Mouse (Mus musculus): ENCODE results near the gene Shkbp1. TPM values are rescaled to one million over a fixed set of nuclear protein-coding genes. Genes with fewer than 3 reads are reported as not detected.

Gene Shkbp1
- 46.5 and 50.9 TPM in 2 replicates for polyA plus RNA-seq (2014; fragmentation: Nextera tagmentation; extraction: Ambion mirVana)

- DNase-seq (ENCODE audit: low spot score) (peak; percentile 89), ATAC-seq (ENCODE audit: insufficient number of reproducible peaks, low FRiP score, low TSS enrichment, low read depth) (peak; percentile 86)
- under 1% methylated on average over 34 of the region's 34 CpGs for WGBS
- Histone ChIP-seq H3K27ac (replicated peaks; ENCODE audit: low read depth, low read length) (no peak within 1 kb of the TSS), H3K36me3 (ENCODE audit: control insufficient read depth, insufficient read depth, low read length) (no peaks in the 10 kb centered on the region; the same call in 1 of the 2 replicates), H3K9me3 (ENCODE audit: control insufficient read depth, low read length) (no peaks in the 10 kb centered on the region), H3K27me3 (ENCODE audit: control insufficient read depth, insufficient read depth, low read length) (peaks cover 9% of the 10 kb centered on the region), H3K4me1 (ENCODE audit: control insufficient read depth, insufficient read depth, low read length) (0 out of 2 replicates have a peak, but pooled peaks cover 7% of the 10 kb centered on the region), H3K4me2 (ENCODE audit: low read depth, severe bottlenecking) (peak within 1 kb of the TSS; percentile 49), H3K4me3 (ENCODE audit: low read depth, low read length) (peak within 1 kb of the TSS; percentile 54), H3K9ac (ENCODE audit: low read length) (peak within 1 kb of the TSS; percentile 46)
These were observed at the start of gene Shkbp1 for GRCm38 (mm10) chr7:27355745-27356240. Shkbp1 (minus strand) TSS chr7:27356019.

GRCm38 (mm10) chr7:27404203-27404942 lies 48.6 kb upstream of the Shkbp1 start:
- WGBS: 5% methylated on average over 78 of the region's 81 CpGs
- no peak overlapping the region for H3K9ac ChIP-seq (ENCODE audit: low read length)
- no peak overlapping the region for H3K27ac ChIP-seq (replicated peaks; ENCODE audit: low read depth, low read length)
- ATAC-seq (ENCODE audit: insufficient number of reproducible peaks, low FRiP score, low TSS enrichment, low read depth) (no peak), DNase-seq (ENCODE audit: low spot score) (peak; percentile 34)
- H3K9me3 ChIP-seq (ENCODE audit: control insufficient read depth, low read length): peaks cover 6% of the 10 kb centered on the region; the same call in 1 of the 2 replicates
- peak overlapping the region; percentile 16 for H3K4me3 ChIP-seq (ENCODE audit: low read depth, low read length)
- peaks cover 6% of the 10 kb centered on the region; the same call in 1 of the 2 replicates for H3K4me1 ChIP-seq (ENCODE audit: control insufficient read depth, insufficient read depth, low read length)
- no peaks in the 10 kb centered on the region for H3K36me3 ChIP-seq (ENCODE audit: control insufficient read depth, insufficient read depth, low read length)
- peak overlapping the region; percentile 17; the same call in 1 of the 2 replicates for H3K4me2 ChIP-seq (ENCODE audit: low read depth, severe bottlenecking)
- H3K27me3 ChIP-seq (ENCODE audit: control insufficient read depth, insufficient read depth, low read length): peaks cover 64% of the 10 kb centered on the region

DNA sequence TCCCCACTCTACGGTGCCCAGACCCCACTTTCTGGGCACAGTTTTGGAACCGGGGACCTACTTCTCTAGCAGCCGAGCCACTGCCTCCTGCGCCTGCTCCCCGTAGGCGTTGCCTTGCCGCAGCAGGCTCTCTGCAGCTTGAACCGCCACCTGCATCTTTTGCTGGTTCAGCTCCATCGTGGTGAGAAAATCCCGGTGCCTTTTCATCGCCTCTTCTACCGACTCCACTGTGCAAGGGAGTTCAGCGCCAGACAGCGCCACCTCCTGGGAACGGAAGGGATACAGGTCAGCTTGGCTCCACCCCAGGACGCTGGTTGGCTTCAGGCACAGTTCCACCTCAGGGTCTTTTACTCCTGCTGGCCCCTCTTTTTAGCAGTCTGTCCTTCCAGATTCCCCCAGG lies 46.9 kb upstream of the Shkbp1 start:
- Histone ChIP-seq H3K4me1 (ENCODE audit: control insufficient read depth, insufficient read depth, low read length) (0 out of 2 replicates have a peak, but pooled peaks cover 2% of the 10 kb centered on the region), H3K4me3 (ENCODE audit: low read depth, low read length) (no peak overlapping the region), H3K9ac (ENCODE audit: low read length) (no peak overlapping the region), H3K27ac (replicated peaks; ENCODE audit: low read depth, low read length) (no peak overlapping the region), H3K36me3 (ENCODE audit: control insufficient read depth, insufficient read depth, low read length) (no peaks in the 10 kb centered on the region), H3K27me3 (ENCODE audit: control insufficient read depth, insufficient read depth, low read length) (peaks cover 57% of the 10 kb centered on the region), H3K4me2 (ENCODE audit: low read depth, severe bottlenecking) (no peak overlapping the region), H3K9me3 (ENCODE audit: control insufficient read depth, low read length) (peaks cover 6% of the 10 kb centered on the region; the same call in 1 of the 2 replicates)
- DNase-seq (ENCODE audit: low spot score) (peak; percentile 78), ATAC-seq (ENCODE audit: insufficient number of reproducible peaks, low FRiP score, low TSS enrichment, low read depth) (no peak)
- WGBS: 12% methylated on average over 16 of the region's 16 CpGs

DNA sequence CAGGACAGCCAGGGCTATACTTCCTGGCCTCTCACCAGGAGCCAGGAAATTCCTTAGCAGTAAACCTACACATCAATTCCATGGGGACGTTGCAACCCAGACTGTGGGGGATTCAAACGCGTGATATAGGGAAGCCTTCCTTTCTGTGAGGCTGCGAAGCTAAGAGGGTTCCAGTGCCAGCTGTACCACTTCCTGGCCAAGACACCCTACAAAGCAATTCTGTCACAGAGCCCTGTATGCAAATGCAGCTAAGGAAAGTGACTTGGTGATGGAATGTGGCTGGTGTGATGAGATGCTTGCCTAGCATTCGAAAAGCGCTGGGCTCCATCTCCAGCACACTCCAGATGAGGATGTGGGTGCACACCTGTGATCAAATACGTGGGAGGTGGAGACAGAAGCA lies 44.7 kb upstream of the Shkbp1 start:
- DNase-seq (ENCODE audit: low spot score) (no peak), ATAC-seq (ENCODE audit: insufficient number of reproducible peaks, low FRiP score, low TSS enrichment, low read depth) (no peak)
- peaks cover 6% of the 10 kb centered on the region; the same call in 1 of the 2 replicates for H3K4me1 ChIP-seq (ENCODE audit: control insufficient read depth, insufficient read depth, low read length)
- 83% methylated on average over 7 of the region's 7 CpGs for WGBS
- peaks cover 6% of the 10 kb centered on the region; the same call in 1 of the 2 replicates for H3K9me3 ChIP-seq (ENCODE audit: control insufficient read depth, low read length)
- H3K36me3 ChIP-seq (ENCODE audit: control insufficient read depth, insufficient read depth, low read length): no peaks in the 10 kb centered on the region
- H3K4me2 ChIP-seq (ENCODE audit: low read depth, severe bottlenecking): no peak overlapping the region
- H3K9ac ChIP-seq (ENCODE audit: low read length): no peak overlapping the region
- no peak overlapping the region for H3K27ac ChIP-seq (replicated peaks; ENCODE audit: low read depth, low read length)
- no peak overlapping the region for H3K4me3 ChIP-seq (ENCODE audit: low read depth, low read length)
- peaks cover 64% of the 10 kb centered on the region for H3K27me3 ChIP-seq (ENCODE audit: control insufficient read depth, insufficient read depth, low read length)

DNA sequence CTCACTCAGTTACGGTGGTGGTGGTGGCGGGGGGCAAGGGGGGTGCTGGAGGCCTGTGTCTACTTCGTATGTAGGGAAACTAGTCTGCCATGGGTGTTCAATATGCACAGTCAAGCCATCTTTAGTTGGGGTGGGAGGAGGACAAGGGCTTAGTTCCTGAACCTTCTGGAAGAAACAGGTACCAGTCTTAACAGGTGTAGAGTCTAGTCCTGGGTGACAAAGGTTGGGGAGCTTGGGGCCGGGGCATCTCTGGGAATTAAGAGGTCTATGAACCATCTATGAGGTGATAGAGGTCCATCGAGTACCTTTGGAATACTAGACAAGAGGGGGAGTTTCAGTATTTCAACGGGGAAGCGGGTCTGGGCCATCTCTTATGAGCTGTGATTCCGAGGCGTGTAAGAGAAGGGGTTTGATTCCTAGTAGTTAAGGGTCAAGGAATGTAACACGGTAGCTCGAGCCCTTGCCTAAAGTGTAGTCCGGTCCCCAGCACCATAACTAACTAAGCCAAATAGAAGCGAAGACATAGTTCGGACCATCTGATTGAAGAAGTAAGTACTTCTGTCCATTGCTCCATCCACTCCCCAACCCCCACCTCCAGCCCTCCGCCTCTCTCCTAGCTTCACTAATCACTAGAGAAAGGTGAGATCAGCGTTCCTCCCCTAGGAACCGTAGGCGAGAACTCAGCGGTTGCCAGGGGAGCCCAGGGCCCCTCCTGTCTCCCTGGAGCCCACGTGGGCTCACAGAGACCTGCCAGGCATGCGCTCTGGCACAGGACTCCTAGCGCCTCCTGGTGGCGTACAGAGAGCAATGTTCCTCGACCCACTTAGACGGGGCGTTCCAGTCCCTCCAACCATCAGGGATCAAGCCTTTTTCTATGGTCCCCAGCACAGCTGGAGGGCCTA lies 41.5 kb upstream of the Shkbp1 start:
- no peak overlapping the region for H3K27ac ChIP-seq (replicated peaks; ENCODE audit: low read depth, low read length)
- peaks cover 4% of the 10 kb centered on the region; the same call in 1 of the 2 replicates for H3K4me1 ChIP-seq (ENCODE audit: control insufficient read depth, insufficient read depth, low read length)
- ATAC-seq (ENCODE audit: insufficient number of reproducible peaks, low FRiP score, low TSS enrichment, low read depth) (no peak), DNase-seq (ENCODE audit: low spot score) (peak; percentile 74)
- peaks cover 58% of the 10 kb centered on the region for H3K27me3 ChIP-seq (ENCODE audit: control insufficient read depth, insufficient read depth, low read length)
- no peaks in the 10 kb centered on the region for H3K9me3 ChIP-seq (ENCODE audit: control insufficient read depth, low read length)
- H3K9ac ChIP-seq (ENCODE audit: low read length): no peak overlapping the region
- WGBS: 17% methylated on average over 26 of the region's 26 CpGs
- peak overlapping the region; percentile 37; the same call in 1 of the 2 replicates for H3K4me3 ChIP-seq (ENCODE audit: low read depth, low read length)
- H3K4me2 ChIP-seq (ENCODE audit: low read depth, severe bottlenecking): no peak overlapping the region
- no peaks in the 10 kb centered on the region for H3K36me3 ChIP-seq (ENCODE audit: control insufficient read depth, insufficient read depth, low read length)

- ATAC-seq (ENCODE audit: insufficient number of reproducible peaks, low FRiP score, low TSS enrichment, low read depth): no peak; the same call in 1 of the 2 replicates
- Histone ChIP-seq H3K4me2 (ENCODE audit: low read depth, severe bottlenecking) (peak overlapping the region; percentile 75), H3K4me3 (ENCODE audit: low read depth, low read length) (peak overlapping the region; percentile 37), H3K4me1 (ENCODE audit: control insufficient read depth, insufficient read depth, low read length) (peaks cover 4% of the 10 kb centered on the region; the same call in 1 of the 2 replicates), H3K9ac (ENCODE audit: low read length) (no peak overlapping the region), H3K27me3 (ENCODE audit: control insufficient read depth, insufficient read depth, low read length) (peaks cover 58% of the 10 kb centered on the region), H3K36me3 (ENCODE audit: control insufficient read depth, insufficient read depth, low read length) (no peaks in the 10 kb centered on the region), H3K9me3 (ENCODE audit: control insufficient read depth, low read length) (no peaks in the 10 kb centered on the region), H3K27ac (replicated peaks; ENCODE audit: low read depth, low read length) (no peak overlapping the region)
- WGBS: 2% methylated on average over 26 of the region's 68 CpGs
- peak; percentile 75 for DNase-seq (ENCODE audit: low spot score)
These were observed 40.6 kb upstream of the Shkbp1 start for GRCm38 (mm10) chr7:27396184-27397047.

DNA sequence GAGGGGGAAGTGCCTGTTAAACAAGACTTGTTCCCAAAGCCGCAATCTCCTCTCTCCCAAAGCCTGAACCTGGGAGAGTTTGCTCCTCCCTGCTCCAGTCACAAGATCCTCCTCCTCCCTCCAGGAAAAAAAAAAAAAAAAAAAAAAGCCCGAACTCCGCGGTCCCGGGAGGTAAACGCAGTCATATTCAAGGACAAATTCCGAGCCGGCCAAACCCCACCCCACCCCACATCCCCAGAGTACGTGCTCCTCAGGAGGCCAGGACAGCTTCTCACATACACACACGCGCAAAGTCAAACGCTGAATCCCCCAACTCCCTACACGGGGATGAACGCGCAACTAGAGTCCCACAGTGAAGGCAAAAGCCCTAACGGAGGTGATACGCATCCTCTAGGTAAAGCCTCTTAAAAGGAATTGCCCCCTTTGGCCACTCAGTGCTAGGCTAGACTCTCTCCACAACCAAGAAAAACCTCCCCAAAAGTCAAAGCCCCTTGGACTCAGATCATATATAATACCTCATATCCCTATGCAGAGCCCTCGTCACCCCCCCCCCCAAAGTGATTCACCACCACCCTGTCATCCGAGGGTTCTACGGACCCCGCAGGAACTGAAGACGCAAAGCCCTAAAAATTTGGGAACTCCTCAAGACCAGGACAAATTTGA lies 39.8 kb upstream of the Shkbp1 start:
- Histone ChIP-seq H3K4me1 (ENCODE audit: control insufficient read depth, insufficient read depth, low read length) (peaks cover 4% of the 10 kb centered on the region; the same call in 1 of the 2 replicates), H3K9me3 (ENCODE audit: control insufficient read depth, low read length) (no peaks in the 10 kb centered on the region), H3K27ac (replicated peaks; ENCODE audit: low read depth, low read length) (no peak overlapping the region), H3K9ac (ENCODE audit: low read length) (no peak overlapping the region), H3K4me2 (ENCODE audit: low read depth, severe bottlenecking) (peak overlapping the region; percentile 75; the same call in 1 of the 2 replicates), H3K27me3 (ENCODE audit: control insufficient read depth, insufficient read depth, low read length) (peaks cover 62% of the 10 kb centered on the region), H3K36me3 (ENCODE audit: control insufficient read depth, insufficient read depth, low read length) (no peaks in the 10 kb centered on the region), H3K4me3 (ENCODE audit: low read depth, low read length) (peak overlapping the region; percentile 37)
- DNase-seq (ENCODE audit: low spot score): no peak
- WGBS: 2% methylated on average over 22 of the region's 22 CpGs
- no peak for ATAC-seq (ENCODE audit: insufficient number of reproducible peaks, low FRiP score, low TSS enrichment, low read depth)

Data from limb, embryonic 11.5 days (tissue).